Mouse (Mus musculus) heart, embryonic 15.5 days (tissue): ENCODE measurements at regions not wholly inside any gene's neighbourhood (a gene's known extent, or its start where the extent isn't known, plus 50 kb on each side); places are given as distances from the start of the nearest gene placed in this dataset.

Experiments
- ATAC-seq: fragments of 200-750 bp; cut with Nextera tagmentation; replicated peaks from 2 replicates; pipeline ENCODE4 v1.8.0; 2017; ENCODE audit warnings: low read depth, moderate TSS enrichment; ENCODE audit not compliant: insufficient number of reproducible peaks, insufficient read depth, low FRiP score
- H3K27ac ChIP-seq: fragments of 300-500 bp; sonication (generic); 2 replicates; pipeline ENCODE4 v1.5.1; 2015; ENCODE audit warnings: mild to moderate bottlenecking, inconsistent platforms
- H3K27me3 ChIP-seq: fragments of 300-500 bp; sonication (generic); 2 replicates; pipeline ENCODE4 v1.6.1; 2015; ENCODE audit warnings: inconsistent platforms
- H3K36me3 ChIP-seq: fragments of 300-500 bp; sonication (generic); 2 replicates; pipeline ENCODE4 v1.6.1; 2015; ENCODE audit warnings: mild to moderate bottlenecking, inconsistent platforms
- H3K4me1 ChIP-seq: fragments of 300-500 bp; sonication (generic); replicated peaks from 2 replicates; pipeline ENCODE4 v1.6.1; 2015; ENCODE audit warnings: inconsistent platforms
- H3K4me2 ChIP-seq: fragments of 300-500 bp; sonication (generic); 2 replicates; pipeline ENCODE4 v1.6.1; 2015; ENCODE audit warnings: inconsistent platforms, mild to moderate bottlenecking, moderate library complexity
- H3K4me3 ChIP-seq: fragments of 300-500 bp; sonication (generic); 2 replicates; pipeline ENCODE4 v1.5.1; 2015; ENCODE audit warnings: mild to moderate bottlenecking, inconsistent platforms
- H3K9ac ChIP-seq: fragments of 300-500 bp; sonication (generic); 2 replicates; pipeline ENCODE4 v1.6.1; 2015; ENCODE audit warnings: mild to moderate bottlenecking, inconsistent platforms
- H3K9me3 ChIP-seq: fragments of 300-500 bp; sonication (generic); replicated peaks from 2 replicates; pipeline ENCODE4 v1.6.1; 2016; ENCODE audit warnings: inconsistent platforms
- WGBS: fragments of 180-500 bp; shearing (Covaris S2); methylation state at CpG from one replicate; pipeline ENCODE4 v1.1.7; 2015; ENCODE audit warnings: mixed read lengths; 5-methylcytosine and 5-hydroxymethylcytosine counted together

- 80% methylated on average over 3 of the region's 3 CpGs for WGBS
- ATAC-seq, result no peak
- no peaks in the 10 kb centered on the region for H3K36me3 ChIP-seq
These were observed 289.2 kb upstream of the Chd6 start for GRCm38 (mm10) chr2:161398061-161398460.

GRCm38 (mm10) chr2:161390954-161391690 lies 282.2 kb upstream of the Chd6 start:
- Histone ChIP-seq H3K36me3 (no peaks in the 10 kb centered on the region), H3K9me3 (no peaks in the 10 kb centered on the region), H3K4me3 (no peak overlapping the region), H3K9ac (no peak overlapping the region), H3K27me3 (no peaks in the 10 kb centered on the region), H3K4me1 (no peaks in the 10 kb centered on the region), H3K4me2 (no peak overlapping the region), H3K27ac (no peak overlapping the region)
- no peak for ATAC-seq
- WGBS, result 74% methylated on average over 15 of the region's 15 CpGs

More at GRCm38 (mm10) chr2:161398061-161398460, 289.2 kb upstream of the Chd6 start:
- Histone ChIP-seq H3K4me3 (no peak overlapping the region), H3K9ac (no peak overlapping the region), H3K4me1 (no peaks in the 10 kb centered on the region), H3K27ac (no peak overlapping the region), H3K27me3 (no peaks in the 10 kb centered on the region), H3K4me2 (no peak overlapping the region), H3K9me3 (no peaks in the 10 kb centered on the region)

- ATAC-seq, result no peak
- no peaks in the 10 kb centered on the region for H3K4me1 ChIP-seq
- WGBS, result 77% methylated on average over 5 of the region's 5 CpGs
- H3K36me3 ChIP-seq, result no peaks in the 10 kb centered on the region
- H3K27ac ChIP-seq, result no peak overlapping the region
- H3K4me3 ChIP-seq, result no peak overlapping the region
- no peak overlapping the region for H3K4me2 ChIP-seq
- H3K9me3 ChIP-seq, result no peaks in the 10 kb centered on the region
- no peaks in the 10 kb centered on the region for H3K27me3 ChIP-seq
- no peak overlapping the region for H3K9ac ChIP-seq
These were observed 280.5 kb upstream of the Chd6 start for GRCm38 (mm10) chr2:161389318-161389835.

DNA sequence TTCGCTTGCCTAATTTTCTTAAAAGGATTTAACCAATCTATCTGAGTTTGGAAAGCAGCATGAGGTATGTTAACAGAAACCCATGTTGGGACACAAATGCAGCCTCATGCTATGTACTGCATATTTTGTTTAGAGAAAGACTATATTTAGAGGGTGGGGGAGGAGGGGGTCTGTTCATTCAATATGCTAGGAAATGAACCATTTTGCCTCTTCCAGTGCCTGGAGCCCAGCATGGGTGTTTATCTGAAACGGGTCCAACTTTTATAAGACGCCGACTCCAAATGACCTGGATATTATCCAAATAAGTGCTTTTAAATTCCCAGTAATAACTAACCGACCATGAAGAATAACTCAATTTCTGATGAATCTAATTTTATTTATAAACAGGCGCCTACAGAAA lies 278.2 kb upstream of the Chd6 start:
- 79% methylated on average over 6 of the region's 6 CpGs for WGBS
- H3K27ac ChIP-seq, result no peak overlapping the region
- no peak overlapping the region for H3K4me3 ChIP-seq
- H3K9me3 ChIP-seq, result no peaks in the 10 kb centered on the region
- no peak overlapping the region for H3K9ac ChIP-seq
- H3K27me3 ChIP-seq, result no peaks in the 10 kb centered on the region
- no peak overlapping the region for H3K4me2 ChIP-seq
- no peaks in the 10 kb centered on the region for H3K36me3 ChIP-seq
- ATAC-seq, result no peak
- H3K4me1 ChIP-seq, result no peaks in the 10 kb centered on the region

DNA sequence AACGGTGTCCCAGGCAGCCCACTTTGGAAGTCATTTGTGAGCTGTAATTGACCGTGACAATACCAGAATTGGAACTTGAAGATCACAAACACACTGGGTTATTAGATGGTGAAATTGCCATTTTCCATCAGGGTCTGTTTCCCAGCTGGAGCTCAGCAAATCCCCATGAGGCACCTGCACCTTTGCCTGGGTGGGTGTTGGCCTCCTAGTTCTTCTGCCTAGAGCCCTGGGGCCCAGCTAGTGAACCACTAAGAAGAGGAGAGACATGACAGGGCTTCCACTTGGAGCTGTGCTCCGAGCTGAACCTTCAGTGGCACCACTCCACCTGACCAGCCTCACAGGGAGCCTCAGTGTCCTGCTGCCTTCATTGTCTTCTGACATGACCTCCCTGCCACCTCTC lies 273.5 kb upstream of the Chd6 start:
- Histone ChIP-seq H3K9me3 (no peaks in the 10 kb centered on the region), H3K27me3 (no peaks in the 10 kb centered on the region), H3K4me1 (no peaks in the 10 kb centered on the region), H3K27ac (no peak overlapping the region), H3K4me3 (no peak overlapping the region), H3K36me3 (no peaks in the 10 kb centered on the region), H3K9ac (no peak overlapping the region), H3K4me2 (no peak overlapping the region)
- no peak for ATAC-seq
- 66% methylated on average over 3 of the region's 3 CpGs for WGBS

DNA sequence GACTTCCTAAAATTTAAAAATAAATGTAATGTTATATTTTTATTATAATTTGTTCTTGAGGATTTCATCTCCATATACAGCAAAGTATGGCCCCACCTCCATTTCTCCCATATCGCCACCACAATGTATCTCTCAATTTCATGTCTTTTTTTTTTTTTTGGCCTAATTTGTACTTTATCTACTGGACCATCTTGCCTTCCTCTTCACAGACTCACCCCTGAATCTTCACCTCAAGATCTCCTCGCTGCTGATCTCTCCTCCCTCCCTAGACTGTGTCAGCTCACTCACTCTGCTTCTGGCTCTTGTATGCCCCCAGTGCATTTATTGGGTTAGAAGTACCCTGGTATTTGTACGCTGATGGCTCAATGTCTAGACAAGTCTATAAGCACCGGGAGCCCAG lies 269.4 kb upstream of the Chd6 start:
- Histone ChIP-seq H3K9ac (no peak overlapping the region), H3K4me1 (no peaks in the 10 kb centered on the region)
- WGBS, result 77% methylated on average over 4 of the region's 4 CpGs

GRCm38 (mm10) chr2:161362325-161362724 lies 253.4 kb upstream of the Chd6 start:
- no peak overlapping the region for H3K27ac ChIP-seq
- 62% methylated on average over 3 of the region's 3 CpGs for WGBS
- no peaks in the 10 kb centered on the region for H3K27me3 ChIP-seq
- H3K9me3 ChIP-seq, result no peaks in the 10 kb centered on the region
- no peaks in the 10 kb centered on the region for H3K36me3 ChIP-seq
- no peak overlapping the region for H3K4me2 ChIP-seq
- H3K4me3 ChIP-seq, result no peak overlapping the region
- H3K4me1 ChIP-seq, result no peaks in the 10 kb centered on the region
- no peak overlapping the region for H3K9ac ChIP-seq
- no peak for ATAC-seq

More for the DNA sequence above, 269.4 kb upstream of the Chd6 start:
- Histone ChIP-seq H3K36me3 (no peaks in the 10 kb centered on the region), H3K27ac (no peak overlapping the region), H3K4me2 (no peak overlapping the region), H3K9me3 (no peaks in the 10 kb centered on the region), H3K27me3 (no peaks in the 10 kb centered on the region), H3K4me3 (no peak overlapping the region)
- no peak for ATAC-seq

DNA sequence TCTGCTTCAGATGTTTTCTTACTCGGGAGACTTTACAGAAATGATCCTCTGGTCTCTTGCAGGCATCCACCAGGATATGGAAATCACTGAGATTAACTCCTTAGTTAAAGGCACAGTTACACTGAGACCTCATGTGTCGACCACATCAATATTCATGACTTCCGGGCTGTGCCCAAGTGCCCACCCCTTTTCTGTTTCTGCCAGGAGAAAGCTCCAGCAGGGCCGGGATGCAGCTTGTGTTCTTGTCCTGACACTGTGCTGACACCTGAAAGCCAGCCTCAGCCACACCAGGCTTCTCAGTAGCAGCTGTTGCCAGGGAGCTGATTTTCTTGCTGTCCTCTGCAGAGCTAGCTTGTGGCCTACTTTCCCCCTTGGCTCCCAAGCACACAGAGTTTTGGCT lies 240.2 kb upstream of the Chd6 start:
- H3K36me3 ChIP-seq, result no peaks in the 10 kb centered on the region
- no peak overlapping the region for H3K4me3 ChIP-seq
- H3K9me3 ChIP-seq, result no peaks in the 10 kb centered on the region
- no peaks in the 10 kb centered on the region for H3K27me3 ChIP-seq
- H3K4me2 ChIP-seq, result no peak overlapping the region
- no peak overlapping the region for H3K9ac ChIP-seq
- WGBS, result 38% methylated on average over 4 of the region's 4 CpGs
- no peaks in the 10 kb centered on the region for H3K4me1 ChIP-seq
- ATAC-seq, result no peak
- no peak overlapping the region for H3K27ac ChIP-seq

DNA sequence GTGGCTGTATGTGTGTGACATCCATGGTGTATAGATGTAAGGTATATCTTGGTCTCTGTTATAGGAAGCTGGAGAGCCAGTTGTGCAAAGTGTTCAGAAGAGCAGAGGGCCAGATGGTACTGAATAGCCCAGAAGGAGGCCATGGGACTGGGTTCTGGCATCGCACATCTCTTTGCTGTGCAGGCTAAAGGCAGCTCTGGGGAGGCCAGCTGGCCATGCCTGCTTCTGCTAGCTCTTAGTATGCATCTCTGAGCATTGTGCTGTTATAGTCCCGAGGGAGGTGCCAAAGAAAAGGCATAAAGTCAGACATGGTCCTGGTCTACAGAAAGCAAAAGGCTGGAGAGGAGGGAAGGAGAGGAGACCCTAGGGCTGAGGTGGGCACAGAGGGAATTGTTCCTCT lies 235.1 kb upstream of the Chd6 start:
- H3K36me3 ChIP-seq, result no peaks in the 10 kb centered on the region
- ATAC-seq, result no peak
- H3K9ac ChIP-seq, result no peak overlapping the region
- H3K4me2 ChIP-seq, result no peak overlapping the region
- no peak overlapping the region for H3K4me3 ChIP-seq
- WGBS, result 77% methylated on average over 2 of the region's 2 CpGs
- H3K27ac ChIP-seq, result no peak overlapping the region
- H3K9me3 ChIP-seq, result no peaks in the 10 kb centered on the region
- peaks cover 10% of the 10 kb centered on the region for H3K4me1 ChIP-seq
- peaks cover 12% of the 10 kb centered on the region; the same call in 1 of the 2 replicates for H3K27me3 ChIP-seq

DNA sequence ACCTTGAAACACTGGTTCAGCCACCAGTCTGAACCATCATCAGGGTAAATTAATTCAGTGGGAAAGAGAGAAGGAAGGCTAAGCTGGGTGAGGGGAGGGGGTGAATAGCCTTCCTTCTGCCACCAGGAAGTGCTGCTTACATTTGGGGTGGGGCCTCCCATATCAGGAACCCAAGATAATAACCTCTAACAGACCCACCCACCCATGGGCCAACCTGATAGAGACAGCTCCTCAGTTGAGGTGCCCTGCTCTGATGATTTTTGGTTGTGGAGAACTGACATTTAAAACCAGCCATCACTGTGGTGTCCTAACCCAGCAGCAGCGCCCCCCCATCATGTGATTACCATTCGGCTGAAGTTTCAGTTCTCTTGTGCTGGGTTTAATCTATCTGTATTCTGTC lies 233.8 kb upstream of the Chd6 start:
- Histone ChIP-seq H3K36me3 (no peaks in the 10 kb centered on the region), H3K9ac (no peak overlapping the region), H3K4me2 (no peak overlapping the region), H3K27me3 (peaks cover 12% of the 10 kb centered on the region; the same call in 1 of the 2 replicates), H3K27ac (no peak overlapping the region), H3K4me1 (peaks cover 10% of the 10 kb centered on the region), H3K4me3 (no peak overlapping the region), H3K9me3 (no peaks in the 10 kb centered on the region)
- WGBS, result 91% methylated on average over 2 of the region's 2 CpGs
- ATAC-seq, result no peak

GRCm38 (mm10) chr2:161341368-161341891 lies 232.6 kb upstream of the Chd6 start:
- WGBS, result 4% methylated on average over 11 of the region's 11 CpGs
- H3K27ac ChIP-seq, result no peak overlapping the region

DNA sequence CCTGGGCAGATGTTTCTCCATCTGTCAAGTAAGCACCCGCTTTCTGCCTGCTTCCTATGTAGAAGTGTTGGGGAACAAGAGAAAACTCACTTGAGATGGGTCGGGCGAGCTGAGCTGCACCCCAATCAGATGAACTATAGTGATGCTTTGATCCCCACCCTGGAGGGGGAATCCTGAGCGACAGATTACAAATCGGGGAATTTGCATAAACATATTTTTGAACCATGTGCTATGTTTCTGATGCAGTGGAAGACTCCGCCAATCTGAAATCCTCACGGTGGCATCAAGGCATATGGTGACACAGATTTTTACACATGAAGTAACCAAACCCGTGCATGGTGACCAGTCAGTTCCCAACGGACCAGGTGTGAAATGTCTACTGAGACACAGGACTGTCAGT lies 231.4 kb upstream of the Chd6 start:
- Histone ChIP-seq H3K4me3 (no peak overlapping the region), H3K36me3 (no peaks in the 10 kb centered on the region), H3K9ac (no peak overlapping the region), H3K27ac (no peak overlapping the region), H3K4me1 (peaks cover 10% of the 10 kb centered on the region), H3K9me3 (no peaks in the 10 kb centered on the region), H3K4me2 (no peak overlapping the region), H3K27me3 (peaks cover 12% of the 10 kb centered on the region; the same call in 1 of the 2 replicates)
- WGBS, result 76% methylated on average over 9 of the region's 9 CpGs
- ATAC-seq, result no peak

More at GRCm38 (mm10) chr2:161341368-161341891, 232.6 kb upstream of the Chd6 start:
- Histone ChIP-seq H3K4me2 (peak overlapping the region; percentile 53), H3K36me3 (no peaks in the 10 kb centered on the region), H3K4me1 (peaks cover 10% of the 10 kb centered on the region), H3K9ac (no peak overlapping the region), H3K27me3 (peaks cover 12% of the 10 kb centered on the region; the same call in 1 of the 2 replicates), H3K4me3 (peak overlapping the region; percentile 26), H3K9me3 (no peaks in the 10 kb centered on the region)
- peak; percentile 67 for ATAC-seq
